Mouse (Mus musculus) liver, adult 2 months (tissue): ENCODE results near the gene Chac2.

Experiments used
- CTCF ChIP-seq: fragments of 200-500 bp; IDR thresholded peaks from 2 replicates; pipeline ENCODE4 v1.5.1; 2011; ENCODE audit warnings: low read depth, low read length, control low read depth
- POLR2A ChIP-seq: fragments of 200-500 bp; IDR thresholded peaks from 2 replicates; pipeline ENCODE4 v1.6.1; 2011; ENCODE audit warnings: low read length, control low read depth; ENCODE audit not compliant: insufficient read depth; ENCODE audit errors: extremely low read depth

GRCm38 (mm10) chr11:30986625-30987017 lies 471 bp upstream of the Chac2 start:
- TF ChIP-seq CTCF (no peak), POLR2A (no peak)
